ENCODE assay signal across 8 mouse cellular contexts in genomic region chr2:32260635-32261034, GRCm38 (mm10). TPM values are rescaled to one million over a fixed set of nuclear protein-coding genes. Genes with fewer than 3 reads are reported as not detected.
A peak's percentile ranks its signal among the peaks of the same experiment; 100 is the strongest.
DNase-seq lines count a peak whose midpoint lies in the region; ATAC-seq and TF ChIP-seq lines count a peak whose summit lies in the region.

No protein-coding gene starts in this region.

- H3K36me3 ChIP-seq in ES-Bruce4 (ENCODE audit: control insufficient read depth, insufficient read depth, low read length, poor library complexity, severe bottlenecking): peaks cover 11% of the 10 kb centered on the region; the same call in 1 of the 2 replicates
- H3K36me3 ChIP-seq in heart, postnatal 0 days (replicated peaks; ENCODE audit: control insufficient read depth, insufficient read depth, low read length): peaks cover 25% of the 10 kb centered on the region
- peaks cover 15% of the 10 kb centered on the region for H3K36me3 ChIP-seq in limb, embryonic 11.5 days (ENCODE audit: control insufficient read depth, insufficient read depth, low read length)
- peaks cover 20% of the 10 kb centered on the region for H3K36me3 ChIP-seq in midbrain, postnatal 0 days (ENCODE audit: insufficient read depth, low read length)

- DNase-seq in B cell, adult 2 months: peak; percentile 79 to 81
- peak; percentile 67 for DNase-seq in embryo, embryonic 10.5 days (ENCODE audit: low spot score)
- no peak for DNase-seq in heart, postnatal 0 days (ENCODE audit: low spot score)
- peak; percentile 53 for DNase-seq in limb, embryonic 11.5 days (ENCODE audit: low spot score)
- DNase-seq in midbrain, postnatal 0 days (ENCODE audit: low spot score): peak; percentile 38
- DNase-seq in thymus, postnatal 10 days (ENCODE audit: low spot score in 2 of 2): peak; percentile 55 to 72
- DNase-seq in urinary bladder, postnatal 10 days (ENCODE audit: low spot score): no peak

- TF ChIP-seq EP300 in ES-Bruce4 (IDR thresholded peaks at IDR 0.05; ENCODE audit: insufficient read depth, low read depth, low read length): no peak
- no peak for TF ChIP-seq EP300 in heart, postnatal 0 days (IDR thresholded peaks at IDR 0.05; ENCODE audit: low read depth)

- 36% methylated on average over 4 of the region's 4 CpGs for WGBS in heart, postnatal 0 days
- 28% methylated on average over 4 of the region's 4 CpGs for WGBS in limb, embryonic 11.5 days
- 24% methylated on average over 4 of the region's 4 CpGs for WGBS in midbrain, postnatal 0 days

- no peaks in the 10 kb centered on the region for H3K27me3 ChIP-seq in ES-Bruce4 (ENCODE audit: control insufficient read depth, insufficient read depth, low read length, poor library complexity, severe bottlenecking)
- no peaks in the 10 kb centered on the region for H3K27me3 ChIP-seq in heart, postnatal 0 days (ENCODE audit: control insufficient read depth, insufficient read depth, low read length)
- H3K27me3 ChIP-seq in limb, embryonic 11.5 days (ENCODE audit: control insufficient read depth, insufficient read depth, low read length): no peaks in the 10 kb centered on the region
- no peaks in the 10 kb centered on the region for H3K27me3 ChIP-seq in midbrain, postnatal 0 days (ENCODE audit: insufficient read depth, low read length)

- no peak for TF ChIP-seq POLR2A in ES-Bruce4 (IDR thresholded peaks at IDR 0.05; ENCODE audit: insufficient read depth, low read length)

- no peak overlapping the region; the same call in 1 of the 2 replicates for H3K4me2 ChIP-seq in heart, postnatal 0 days (ENCODE audit: low read depth, low read length)
- no peak overlapping the region for H3K4me2 ChIP-seq in limb, embryonic 11.5 days (ENCODE audit: low read depth, severe bottlenecking)
- peak overlapping the region; percentile 86; the same call in 1 of the 2 replicates for H3K4me2 ChIP-seq in midbrain, postnatal 0 days (ENCODE audit: low read depth, low read length, poor library complexity, severe bottlenecking)

- no peaks in the 10 kb centered on the region for H3K9me3 ChIP-seq in ES-Bruce4 (replicated peaks; ENCODE audit: control insufficient read depth, insufficient read depth, low read length, poor library complexity, severe bottlenecking)
- H3K9me3 ChIP-seq in heart, postnatal 0 days (replicated peaks; ENCODE audit: control insufficient read depth, low read length): no peaks in the 10 kb centered on the region
- no peaks in the 10 kb centered on the region for H3K9me3 ChIP-seq in limb, embryonic 11.5 days (ENCODE audit: control insufficient read depth, low read length)
- no peaks in the 10 kb centered on the region for H3K9me3 ChIP-seq in midbrain, postnatal 0 days (ENCODE audit: low read length)

- H3K9ac ChIP-seq in ES-Bruce4 (ENCODE audit: low read depth, poor library complexity, severe bottlenecking): no peak overlapping the region
- no peak overlapping the region for H3K9ac ChIP-seq in heart, postnatal 0 days (replicated peaks; ENCODE audit: low read depth, low read length)
- H3K9ac ChIP-seq in limb, embryonic 11.5 days (ENCODE audit: low read length): no peak overlapping the region
- no peak overlapping the region for H3K9ac ChIP-seq in midbrain, postnatal 0 days (replicated peaks; ENCODE audit: low read length, poor library complexity, severe bottlenecking)

- no peak overlapping the region for H3K27ac ChIP-seq in ES-Bruce4 (ENCODE audit: insufficient read depth, low read length)
- H3K27ac ChIP-seq in heart, postnatal 0 days (ENCODE audit: low read depth): no peak overlapping the region
- H3K27ac ChIP-seq in limb, embryonic 11.5 days (replicated peaks; ENCODE audit: low read depth, low read length): no peak overlapping the region
- no peak overlapping the region for H3K27ac ChIP-seq in midbrain, postnatal 0 days (ENCODE audit: low read depth, low read length)

- H3K4me1 ChIP-seq in ES-Bruce4 (ENCODE audit: control insufficient read depth, insufficient read depth, low read length): no peaks in the 10 kb centered on the region
- H3K4me1 ChIP-seq in heart, postnatal 0 days (ENCODE audit: control insufficient read depth, insufficient read depth): peaks cover 7% of the 10 kb centered on the region
- peaks cover 6% of the 10 kb centered on the region; the same call in 1 of the 2 replicates for H3K4me1 ChIP-seq in limb, embryonic 11.5 days (ENCODE audit: control insufficient read depth, insufficient read depth, low read length)
- H3K4me1 ChIP-seq in midbrain, postnatal 0 days (ENCODE audit: insufficient read depth, low read length): peaks cover 5% of the 10 kb centered on the region

- H3K4me3 ChIP-seq in ES-Bruce4 (ENCODE audit: low read depth, low read length): no peak overlapping the region
- H3K4me3 ChIP-seq in heart, postnatal 0 days (ENCODE audit: low read depth, low read length): no peak overlapping the region
- H3K4me3 ChIP-seq in limb, embryonic 11.5 days (ENCODE audit: low read depth, low read length): no peak overlapping the region
- H3K4me3 ChIP-seq in midbrain, postnatal 0 days (ENCODE audit: low read depth, low read length): no peak overlapping the region

- no peak for ATAC-seq in heart, postnatal 0 days (ENCODE audit: insufficient read depth, low read depth)
- no peak for ATAC-seq in limb, embryonic 11.5 days (ENCODE audit: insufficient number of reproducible peaks, low FRiP score, low TSS enrichment, low read depth)
- ATAC-seq in midbrain, postnatal 0 days (ENCODE audit: low FRiP score): no peak

- peak; percentile 24 for TF ChIP-seq CTCF in ES-Bruce4 (IDR thresholded peaks at IDR 0.05; ENCODE audit: low read depth, low read length)
- peak; percentile 23; the same call in 1 of the 2 replicates for TF ChIP-seq CTCF in heart, postnatal 0 days (IDR thresholded peaks at IDR 0.05; ENCODE audit: low read depth)
- TF ChIP-seq CTCF in midbrain, postnatal 0 days (IDR thresholded peaks at IDR 0.05): peak; percentile 66

RNA-seq across cellular contexts. Expression of gene Uck1, which starts 0.7 kb away (rescaled TPM):
- 27.8 and 29.7 TPM in 2 replicates for polyA plus RNA-seq in ES-Bruce4 (2011; ENCODE audit: insufficient read depth, insufficient read length, low read depth, missing spikeins)
- total RNA-seq in heart, postnatal 0 days (2014; rRNA removed; ENCODE audit: low replicate concordance): 47.2 and 55.1 TPM in 2 replicates
- 30.0 and 32.1 TPM in 2 replicates for polyA plus RNA-seq in heart, postnatal 0 days (2015; fragmentation: Nextera tagmentation; extraction: Ambion mirVana)
- polyA plus RNA-seq in limb, embryonic 11.5 days (2014; fragmentation: Nextera tagmentation; extraction: Ambion mirVana): 58.6 and 61.5 TPM in 2 replicates
- 138 and 142 TPM in 2 replicates for total RNA-seq in midbrain, postnatal 0 days (2014; rRNA removed)
- polyA plus RNA-seq in midbrain, postnatal 0 days (2015; fragmentation: Nextera tagmentation; extraction: Ambion mirVana): 110 and 121 TPM in 2 replicates

RNA-seq across cellular contexts. Expression of gene Pomt1, which starts 24.2 kb away (rescaled TPM):
- polyA plus RNA-seq in ES-Bruce4 (2011; ENCODE audit: insufficient read depth, insufficient read length, low read depth, missing spikeins): 30.6 and 39.5 TPM in 2 replicates
- total RNA-seq in heart, postnatal 0 days (2014; rRNA removed; ENCODE audit: low replicate concordance): 19.8 and 21.4 TPM in 2 replicates
- 6.7 and 7.4 TPM in 2 replicates for polyA plus RNA-seq in heart, postnatal 0 days (2015; fragmentation: Nextera tagmentation; extraction: Ambion mirVana)
- 18.7 TPM in 2 replicates for polyA plus RNA-seq in limb, embryonic 11.5 days (2014; fragmentation: Nextera tagmentation; extraction: Ambion mirVana)
- 48.6 and 48.9 TPM in 2 replicates for total RNA-seq in midbrain, postnatal 0 days (2014; rRNA removed)
- 21.5 and 23.5 TPM in 2 replicates for polyA plus RNA-seq in midbrain, postnatal 0 days (2015; fragmentation: Nextera tagmentation; extraction: Ambion mirVana)

RNA-seq across cellular contexts. Expression of gene Golga2, which starts 26.5 kb away (rescaled TPM):
- 38.4 and 39.3 TPM in 2 replicates for polyA plus RNA-seq in ES-Bruce4 (2011; ENCODE audit: insufficient read depth, insufficient read length, low read depth, missing spikeins)
- 46.7 and 56.4 TPM in 2 replicates for total RNA-seq in heart, postnatal 0 days (2014; rRNA removed; ENCODE audit: low replicate concordance)
- 20.8 and 23.4 TPM in 2 replicates for polyA plus RNA-seq in heart, postnatal 0 days (2015; fragmentation: Nextera tagmentation; extraction: Ambion mirVana)
- polyA plus RNA-seq in limb, embryonic 11.5 days (2014; fragmentation: Nextera tagmentation; extraction: Ambion mirVana): 18.1 and 18.9 TPM in 2 replicates
- total RNA-seq in midbrain, postnatal 0 days (2014; rRNA removed): 57.4 and 68.8 TPM in 2 replicates
- 27.7 and 30.1 TPM in 2 replicates for polyA plus RNA-seq in midbrain, postnatal 0 days (2015; fragmentation: Nextera tagmentation; extraction: Ambion mirVana)

RNA-seq across cellular contexts. Expression of gene Swi5, which starts 27.2 kb away (rescaled TPM):
- 553 and 558 TPM in 2 replicates for polyA plus RNA-seq in ES-Bruce4 (2011; ENCODE audit: insufficient read depth, insufficient read length, low read depth, missing spikeins)
- 248 and 262 TPM in 2 replicates for total RNA-seq in heart, postnatal 0 days (2014; rRNA removed; ENCODE audit: low replicate concordance)
- polyA plus RNA-seq in heart, postnatal 0 days (2015; fragmentation: Nextera tagmentation; extraction: Ambion mirVana): 330 and 353 TPM in 2 replicates
- polyA plus RNA-seq in limb, embryonic 11.5 days (2014; fragmentation: Nextera tagmentation; extraction: Ambion mirVana): 272 and 354 TPM in 2 replicates
- 292 and 375 TPM in 2 replicates for total RNA-seq in midbrain, postnatal 0 days (2014; rRNA removed)
- polyA plus RNA-seq in midbrain, postnatal 0 days (2015; fragmentation: Nextera tagmentation; extraction: Ambion mirVana): 463 and 486 TPM in 2 replicates

Comparison
In these comparisons a context has a peak if more than half of its experiments do, and no peak if none do; other contexts are left out.
1. DNase-seq: peak in B cell, adult 2 months (2 of 2), embryo, embryonic 10.5 days (single experiment), limb, embryonic 11.5 days (single experiment), midbrain, postnatal 0 days (single experiment) and thymus, postnatal 10 days (2 of 2); none in heart, postnatal 0 days (single experiment) and urinary bladder, postnatal 10 days (single experiment).
2. Peak in every context shown above with its lines, with median percentiles within 50 percentile points of each other: CTCF ChIP-seq.